Mouse (Mus musculus) stomach, embryonic 15.5 days (tissue): Measurements from ENCODE around the gene Nln. TPM values are rescaled to one million over a fixed set of nuclear protein-coding genes. Genes with fewer than 3 reads are reported as not detected.
A peak's percentile ranks its signal among the peaks of the same experiment; 100 is the strongest.

Source experiments
- ATAC-seq: fragments of 200-750 bp; cut with Nextera tagmentation; 2 replicates; pipeline ENCODE4 v1.8.0; 2017; ENCODE audit warnings: low read depth, moderate number of reproducible peaks, moderate TSS enrichment; ENCODE audit not compliant: insufficient read depth, low FRiP score
- H3K27ac ChIP-seq: fragments of 300-500 bp; sonication (generic); 2 replicates; pipeline ENCODE4 v1.5.1; 2015; ENCODE audit warnings: mild to moderate bottlenecking, inconsistent platforms
- H3K27me3 ChIP-seq: fragments of 300-500 bp; sonication (generic); replicated peaks from 2 replicates; pipeline ENCODE4 v1.6.1; 2015; ENCODE audit warnings: inconsistent platforms
- H3K36me3 ChIP-seq: fragments of 300-500 bp; sonication (generic); 2 replicates; pipeline ENCODE4 v1.6.1; 2015; ENCODE audit warnings: inconsistent platforms
- H3K4me1 ChIP-seq: fragments of 300-500 bp; sonication (generic); 2 replicates; pipeline ENCODE4 v1.6.1; 2015; ENCODE audit warnings: inconsistent platforms
- H3K4me2 ChIP-seq: fragments of 300-500 bp; sonication (generic); 2 replicates; pipeline ENCODE4 v1.6.1; 2015; ENCODE audit warnings: mild to moderate bottlenecking, inconsistent platforms
- H3K4me3 ChIP-seq: fragments of 300-500 bp; sonication (generic); replicated peaks from 2 replicates; pipeline ENCODE4 v1.5.1; 2015; ENCODE audit warnings: inconsistent platforms
- H3K9ac ChIP-seq: fragments of 300-500 bp; sonication (generic); 2 replicates; pipeline ENCODE4 v1.6.1; 2015; ENCODE audit warnings: inconsistent platforms
- H3K9me3 ChIP-seq: fragments of 300-500 bp; sonication (generic); 2 replicates; pipeline ENCODE4 v1.6.1; 2016; ENCODE audit warnings: inconsistent platforms
- WGBS: fragments of 180-500 bp; shearing (Covaris S2); methylation state at CpG from one replicate; pipeline ENCODE4 v1.1.7; 2015; 5-methylcytosine and 5-hydroxymethylcytosine counted together
- polyA plus RNA-seq: library from polyadenylated mRNA; unstranded; fragments of >200 nt; fragmentation: Nextera tagmentation; extraction: Ambion mirVana; gene quantifications from 2 replicates; pipeline ENCODE4 v1.2.1, GENCODE M21; 2015

Gene Nln
- polyA plus RNA-seq, 1 experiment from 2014 or later: 19.2 TPM

- WGBS: 76% methylated on average over 6 of the region's 6 CpGs
- no peaks in the 10 kb centered on the region for H3K27me3 ChIP-seq
- H3K9ac ChIP-seq: no peak overlapping the region
- ATAC-seq: no peak
- no peak overlapping the region for H3K4me3 ChIP-seq
- no peaks in the 10 kb centered on the region for H3K36me3 ChIP-seq
- no peaks in the 10 kb centered on the region for H3K9me3 ChIP-seq
- no peak overlapping the region for H3K27ac ChIP-seq
- no peak overlapping the region for H3K4me2 ChIP-seq
- no peaks in the 10 kb centered on the region for H3K4me1 ChIP-seq
These were observed 104.1 kb downstream of the Nln start for GRCm38 (mm10) chr13:104005231-104005845.

- no peaks in the 10 kb centered on the region for H3K36me3 ChIP-seq
- no peak overlapping the region for H3K9ac ChIP-seq
- no peaks in the 10 kb centered on the region for H3K9me3 ChIP-seq
- WGBS: 71% methylated on average over 5 of the region's 5 CpGs
- ATAC-seq: no peak
- H3K4me2 ChIP-seq: no peak overlapping the region
- H3K4me1 ChIP-seq: no peaks in the 10 kb centered on the region
- no peak overlapping the region for H3K27ac ChIP-seq
- no peak overlapping the region for H3K4me3 ChIP-seq
- no peaks in the 10 kb centered on the region for H3K27me3 ChIP-seq
These were observed 115.3 kb downstream of the Nln start for GRCm38 (mm10) chr13:103994085-103994455.

GRCm38 (mm10) chr13:103993142-103994084 is 116.0 kb downstream of the Nln start:
- Histone ChIP-seq H3K4me2 (no peak overlapping the region), H3K4me3 (no peak overlapping the region), H3K27ac (no peak overlapping the region), H3K9me3 (no peaks in the 10 kb centered on the region), H3K27me3 (no peaks in the 10 kb centered on the region), H3K9ac (no peak overlapping the region), H3K4me1 (no peaks in the 10 kb centered on the region), H3K36me3 (no peaks in the 10 kb centered on the region)
- WGBS: 74% methylated on average over 8 of the region's 8 CpGs
- no peak for ATAC-seq

- H3K4me2 ChIP-seq: no peak overlapping the region
- H3K36me3 ChIP-seq: no peaks in the 10 kb centered on the region
- no peak overlapping the region for H3K9ac ChIP-seq
- WGBS: 46% methylated on average over 4 of the region's 4 CpGs
- ATAC-seq: peak; percentile 61; the same call in 1 of the 2 replicates
- H3K27me3 ChIP-seq: no peaks in the 10 kb centered on the region
- peaks cover 6% of the 10 kb centered on the region; the same call in 1 of the 2 replicates for H3K4me1 ChIP-seq
- no peaks in the 10 kb centered on the region for H3K9me3 ChIP-seq
- no peak overlapping the region for H3K4me3 ChIP-seq
- peak overlapping the region; percentile 82; the same call in 1 of the 2 replicates for H3K27ac ChIP-seq
These were observed 122.8 kb downstream of the Nln start for GRCm38 (mm10) chr13:103986660-103987059.

GRCm38 (mm10) chr13:103985510-103986278 is 123.7 kb downstream of the Nln start:
- no peak overlapping the region for H3K4me2 ChIP-seq
- H3K27ac ChIP-seq: peak overlapping the region; percentile 82
- no peak overlapping the region for H3K4me3 ChIP-seq
- H3K9me3 ChIP-seq: no peaks in the 10 kb centered on the region
- H3K36me3 ChIP-seq: no peaks in the 10 kb centered on the region
- no peak overlapping the region for H3K9ac ChIP-seq
- 56% methylated on average over 20 of the region's 20 CpGs for WGBS
- 0 out of 2 replicates have a peak, but pooled peaks have one; percentile 44 for ATAC-seq
- H3K4me1 ChIP-seq: peaks cover 6% of the 10 kb centered on the region; the same call in 1 of the 2 replicates
- H3K27me3 ChIP-seq: no peaks in the 10 kb centered on the region

GRCm38 (mm10) chr13:103982376-103982775 is 127.0 kb downstream of the Nln start:
- 96% methylated on average over 3 of the region's 3 CpGs for WGBS
- Histone ChIP-seq H3K27me3 (no peaks in the 10 kb centered on the region), H3K9me3 (no peaks in the 10 kb centered on the region), H3K4me2 (no peak overlapping the region), H3K27ac (no peak overlapping the region), H3K4me3 (no peak overlapping the region), H3K36me3 (no peaks in the 10 kb centered on the region), H3K4me1 (peaks cover 12% of the 10 kb centered on the region), H3K9ac (no peak overlapping the region)
- ATAC-seq: no peak

- Histone ChIP-seq H3K4me1 (peaks cover 5% of the 10 kb centered on the region; the same call in 1 of the 2 replicates), H3K4me3 (no peak overlapping the region), H3K27me3 (no peaks in the 10 kb centered on the region), H3K4me2 (no peak overlapping the region), H3K9ac (no peak overlapping the region), H3K36me3 (no peaks in the 10 kb centered on the region), H3K27ac (no peak overlapping the region), H3K9me3 (no peaks in the 10 kb centered on the region)
- 88% methylated on average over 5 of the region's 5 CpGs for WGBS
- ATAC-seq: no peak
These were observed 129.0 kb downstream of the Nln start for GRCm38 (mm10) chr13:103980414-103980813.

- Histone ChIP-seq H3K4me1 (peaks cover 7% of the 10 kb centered on the region), H3K4me2 (no peak overlapping the region), H3K9me3 (no peaks in the 10 kb centered on the region), H3K27me3 (no peaks in the 10 kb centered on the region), H3K27ac (peak overlapping the region; percentile 89), H3K4me3 (no peak overlapping the region), H3K36me3 (no peaks in the 10 kb centered on the region), H3K9ac (no peak overlapping the region)
- peak; percentile 37; the same call in 1 of the 2 replicates for ATAC-seq
- WGBS: 36% methylated on average over 5 of the region's 5 CpGs
These were observed 131.0 kb downstream of the Nln start for GRCm38 (mm10) chr13:103978286-103978866.

GRCm38 (mm10) chr13:103977844-103978243 is 131.6 kb downstream of the Nln start:
- peaks cover 9% of the 10 kb centered on the region for H3K4me1 ChIP-seq
- no peaks in the 10 kb centered on the region for H3K9me3 ChIP-seq
- no peaks in the 10 kb centered on the region for H3K27me3 ChIP-seq
- no peak overlapping the region for H3K9ac ChIP-seq
- ATAC-seq: peak; percentile 61; the same call in 1 of the 2 replicates
- WGBS: 42% methylated on average over 6 of the region's 6 CpGs
- peak overlapping the region; percentile 89 for H3K27ac ChIP-seq
- no peak overlapping the region for H3K4me2 ChIP-seq
- H3K36me3 ChIP-seq: no peaks in the 10 kb centered on the region
- H3K4me3 ChIP-seq: no peak overlapping the region

- 69% methylated on average over 4 of the region's 4 CpGs for WGBS
- no peak overlapping the region for H3K4me2 ChIP-seq
- no peaks in the 10 kb centered on the region for H3K27me3 ChIP-seq
- H3K4me3 ChIP-seq: no peak overlapping the region
- no peak overlapping the region for H3K27ac ChIP-seq
- no peak for ATAC-seq
- H3K4me1 ChIP-seq: peaks cover 9% of the 10 kb centered on the region
- H3K9ac ChIP-seq: no peak overlapping the region
- no peaks in the 10 kb centered on the region for H3K36me3 ChIP-seq
- H3K9me3 ChIP-seq: no peaks in the 10 kb centered on the region
These were observed 133.2 kb downstream of the Nln start for GRCm38 (mm10) chr13:103976181-103976724.

GRCm38 (mm10) chr13:103975101-103975500 is 134.3 kb downstream of the Nln start:
- Histone ChIP-seq H3K4me2 (no peak overlapping the region), H3K9me3 (no peaks in the 10 kb centered on the region), H3K4me3 (no peak overlapping the region), H3K9ac (no peak overlapping the region), H3K4me1 (peaks cover 9% of the 10 kb centered on the region), H3K36me3 (no peaks in the 10 kb centered on the region), H3K27me3 (no peaks in the 10 kb centered on the region), H3K27ac (0 out of 2 replicates have a peak overlapping the region, but pooled peaks have one; percentile 40)
- 48% methylated on average over 10 of the region's 10 CpGs for WGBS
- 0 out of 2 replicates have a peak, but pooled peaks have one; percentile 56 for ATAC-seq
